Comparison of ENCODE assay signal across 8 mouse cellular contexts in the genomic region with DNA sequence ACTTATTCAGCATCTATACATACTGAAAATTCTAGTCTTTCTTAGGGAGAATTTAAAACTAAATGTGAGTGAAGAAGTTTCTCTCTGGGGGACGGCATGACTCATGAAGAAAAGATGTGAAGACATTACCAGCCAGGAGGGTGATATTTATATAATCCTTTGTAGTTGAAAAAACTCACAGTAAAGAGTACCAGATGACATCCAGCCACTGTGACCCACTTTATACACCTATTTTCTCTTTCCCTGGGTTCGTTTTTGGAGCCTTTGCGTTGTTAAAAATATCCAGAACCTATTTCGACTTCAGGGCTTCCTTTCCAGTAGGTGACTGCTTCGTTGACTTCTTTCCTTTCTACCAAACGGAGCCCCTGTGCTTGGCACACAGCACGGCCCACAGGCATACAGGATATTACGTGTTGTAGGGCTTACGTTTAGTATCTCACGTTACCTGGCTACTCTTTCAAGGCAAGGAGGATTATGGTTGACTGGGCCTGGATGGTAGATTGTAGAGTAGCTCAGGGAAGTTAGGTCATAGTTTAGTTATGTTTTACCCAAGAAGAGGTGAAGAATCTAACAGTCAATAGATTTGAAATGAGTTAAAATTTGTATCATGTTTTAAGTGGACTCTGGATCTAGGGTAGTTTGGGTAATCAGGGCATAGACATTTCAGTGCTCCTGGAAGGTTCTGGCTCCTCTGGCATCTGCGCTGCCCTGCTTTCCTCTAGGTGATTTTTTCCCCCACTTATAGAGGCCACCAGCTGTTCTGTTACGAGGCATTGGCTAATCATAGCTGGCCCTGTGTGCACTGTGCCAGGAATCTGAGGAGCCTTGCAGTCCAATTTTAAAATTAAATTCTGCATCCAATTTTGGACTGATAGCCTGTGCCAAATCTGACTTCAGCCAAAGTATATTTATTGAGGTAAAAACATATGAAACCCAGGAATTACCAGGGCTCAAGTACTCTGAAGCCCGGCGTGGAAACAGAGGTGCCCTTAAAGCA. TPM values are rescaled to one million over a fixed set of nuclear protein-coding genes. Genes with fewer than 3 reads are reported as not detected.
DNase-seq lines count a peak whose midpoint lies in the region.
"Had no signal": no experiment of that assay in that cellular context is flagged by ENCODE, and none has a peak within 500 bp of the region (broad histone marks: within the 10 kb centered on the region; RNA-seq: fewer than 3 reads in every experiment).

No protein-coding gene starts in this region.

- intact Hi-C loops in heart, postnatal 36 days (cut with DNase I): no loop called here

- DNase-seq in heart, adult 18-20 months: peak; percentile 23 to 37
- DNase-seq in heart, postnatal 36 days: no peak
- DNase-seq in right cerebral cortex, adult 18-20 months: peak; percentile 41
- no peak for DNase-seq in right cerebral cortex, postnatal 4 days
- DNase-seq in cerebellum, postnatal 25 days: peak; percentile 49 to 64
- no peak for DNase-seq in Muller cell, postnatal 12 days (ENCODE audit: inconsistent ontology term)
- DNase-seq in kidney, postnatal 25 days: no peak
- DNase-seq: kidney, postnatal 14 days had no signal

RNA-seq across cellular contexts. Expression of a gene that starts 27.4 kb away (rescaled TPM):
- not detected for total RNA-seq in heart, adult 18-20 months (2021)
- total RNA-seq in heart, postnatal 36 days (2021): under 1 TPM in 1 of 2 experiments, not detected in 1; 0.28 TPM

RNA-seq across cellular contexts. Expression of a gene that starts 28.2 kb away (rescaled TPM):
- total RNA-seq in heart, adult 18-20 months (2021): 10 to 100 TPM; 49.3 to 52.2 TPM
- total RNA-seq in heart, postnatal 36 days (2021): 10 to 100 TPM; 45.6 to 49.1 TPM

Comparison
In these comparisons a context has a peak if more than half of its experiments do, and no peak if none do; other contexts are left out.
1. DNase-seq: peak in heart, adult 18-20 months (2 of 2), right cerebral cortex, adult 18-20 months (single experiment) and cerebellum, postnatal 25 days (2 of 2); none in heart, postnatal 36 days (0 of 2), right cerebral cortex, postnatal 4 days (single experiment), Muller cell, postnatal 12 days (single experiment) and kidney, postnatal 25 days (0 of 2).